Mouse (Mus musculus) MEL (cell line): Measurements from ENCODE around the gene Kcnd3.

Experiments used
- CHD1 ChIP-seq: IDR thresholded peaks from 2 replicates; pipeline ENCODE4 v1.6.1; 2012; ENCODE audit warnings: low read depth, mild to moderate bottlenecking, inconsistent platforms, low read length, improper control_type of control experiment
- CTCF ChIP-seq, 3 experiments: IDR thresholded peaks in 2 of 3; conservative IDR thresholded peaks in 1 of 3; 2 replicates each; pipeline ENCODE4 v1.5.1; 2011 to 2012; ENCODE audit warnings: low read length in 3 of 3, low read depth in 2 of 3, mild to moderate bottlenecking in 2 of 3, improper control_type of control experiment in 1 of 3, inconsistent platforms in 1 of 3, mixed read lengths in 1 of 3, moderate library complexity in 1 of 3; ENCODE audit not compliant: control insufficient read depth in 1 of 3, insufficient read depth in 1 of 3, poor library complexity in 1 of 3, severe bottlenecking in 1 of 3
- E2F4 ChIP-seq: IDR thresholded peaks from 2 replicates; pipeline ENCODE4 v1.6.1; 2011; ENCODE audit warnings: low read depth, low read length, improper control_type of control experiment, borderline replicate concordance
- EP300 ChIP-seq, 2 experiments: IDR thresholded peaks; 2 replicates each; pipeline ENCODE4 v1.6.1; 2011; ENCODE audit warnings: improper control_type of control experiment in 2 of 2, low read length in 2 of 2, low read depth in 1 of 2, mild to moderate bottlenecking in 1 of 2
- GABPA ChIP-seq: IDR thresholded peaks from 2 replicates; pipeline ENCODE4 v1.6.1; 2012; ENCODE audit warnings: low read depth, mild to moderate bottlenecking, inconsistent platforms, low read length, improper control_type of control experiment, moderate library complexity
- JUND ChIP-seq: IDR thresholded peaks from 2 replicates; pipeline ENCODE4 v1.6.1; 2011; ENCODE audit warnings: low read depth, mild to moderate bottlenecking, improper control_type of control experiment, low read length
- MAX ChIP-seq: IDR thresholded peaks from 2 replicates; pipeline ENCODE4 v1.6.1; 2011; ENCODE audit warnings: low read length, improper control_type of control experiment
- POLR2A ChIP-seq, 2 experiments: IDR thresholded peaks; 2 replicates each; pipeline ENCODE4 v1.6.1; 2011 to 2012; ENCODE audit warnings: low read length in 2 of 2, mild to moderate bottlenecking in 2 of 2, control low read depth in 1 of 2, improper control_type of control experiment in 1 of 2, low read depth in 1 of 2, moderate library complexity in 1 of 2; ENCODE audit not compliant: control insufficient read depth in 1 of 2, insufficient read depth in 1 of 2, poor library complexity in 1 of 2
- RAD21 ChIP-seq: IDR thresholded peaks from 2 replicates; pipeline ENCODE4 v1.6.1; 2011; ENCODE audit warnings: mild to moderate bottlenecking, low read depth, low read length, improper control_type of control experiment
- USF1 ChIP-seq: IDR thresholded peaks from 2 replicates; pipeline ENCODE4 v1.6.1; 2014; ENCODE audit warnings: low read depth, mild to moderate bottlenecking, inconsistent platforms, low read length, improper control_type of control experiment, moderate library complexity
- ZC3H11A ChIP-seq: IDR thresholded peaks from 2 replicates; pipeline ENCODE4 v1.6.1; 2012; ENCODE audit warnings: low read depth, mild to moderate bottlenecking, inconsistent platforms, low read length, improper control_type of control experiment

DNA sequence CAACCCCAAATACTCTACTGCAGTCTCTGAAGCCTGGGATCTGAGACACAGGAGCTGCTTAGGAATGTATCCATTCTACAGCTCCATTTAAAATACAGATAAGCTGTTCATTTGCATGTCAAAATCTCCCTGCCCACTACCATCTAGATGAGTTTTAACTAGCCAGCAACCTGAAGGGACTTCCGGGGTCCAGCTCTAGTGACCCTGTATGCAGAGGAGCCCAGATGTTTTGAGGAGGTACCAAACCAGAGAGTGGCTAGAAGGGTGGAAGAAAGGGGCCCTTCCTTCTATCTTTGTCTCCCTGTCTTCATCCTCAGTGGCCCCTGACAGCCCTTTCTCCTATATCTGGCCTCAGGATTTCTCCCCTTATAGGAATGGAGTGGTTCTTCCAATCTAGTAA lies 218.7 kb downstream of the Kcnd3 start:
- no peak for TF ChIP-seq EP300 (IDR thresholded peaks at IDR 0.05; ENCODE audit: low read depth in 1 of 2, low read length in 2 of 2)
- TF ChIP-seq CHD1 = no peak
- TF ChIP-seq USF1 = no peak
- no peak for TF ChIP-seq MAX
- TF ChIP-seq POLR2A (IDR thresholded peaks at IDR 0.05; ENCODE audit: control insufficient read depth in 1 of 2, insufficient read depth in 1 of 2, low read depth in 1 of 2, low read length in 2 of 2, poor library complexity in 1 of 2) = no peak
- no peak for TF ChIP-seq CTCF (IDR thresholded peaks at IDR 0.05 in 2 of 3, conservative IDR thresholded peaks at IDR 0.05 in 1 of 3; ENCODE audit: control insufficient read depth in 1 of 3, insufficient read depth in 1 of 3, low read depth in 2 of 3, low read length in 3 of 3, poor library complexity in 1 of 3, severe bottlenecking in 1 of 3)
- TF ChIP-seq RAD21 = no peak
- no peak for TF ChIP-seq E2F4
- TF ChIP-seq JUND = no peak
- TF ChIP-seq ZC3H11A = no peak
- no peak for TF ChIP-seq GABPA
